Mouse (Mus musculus): ENCODE measurements around the gene E2f8.

The E2f8 gene

GRCm38 (mm10) chr7:48851529-48852104 lies 29.8 kb downstream of the E2f8 start:
- DNase-seq, result no peak

DNA sequence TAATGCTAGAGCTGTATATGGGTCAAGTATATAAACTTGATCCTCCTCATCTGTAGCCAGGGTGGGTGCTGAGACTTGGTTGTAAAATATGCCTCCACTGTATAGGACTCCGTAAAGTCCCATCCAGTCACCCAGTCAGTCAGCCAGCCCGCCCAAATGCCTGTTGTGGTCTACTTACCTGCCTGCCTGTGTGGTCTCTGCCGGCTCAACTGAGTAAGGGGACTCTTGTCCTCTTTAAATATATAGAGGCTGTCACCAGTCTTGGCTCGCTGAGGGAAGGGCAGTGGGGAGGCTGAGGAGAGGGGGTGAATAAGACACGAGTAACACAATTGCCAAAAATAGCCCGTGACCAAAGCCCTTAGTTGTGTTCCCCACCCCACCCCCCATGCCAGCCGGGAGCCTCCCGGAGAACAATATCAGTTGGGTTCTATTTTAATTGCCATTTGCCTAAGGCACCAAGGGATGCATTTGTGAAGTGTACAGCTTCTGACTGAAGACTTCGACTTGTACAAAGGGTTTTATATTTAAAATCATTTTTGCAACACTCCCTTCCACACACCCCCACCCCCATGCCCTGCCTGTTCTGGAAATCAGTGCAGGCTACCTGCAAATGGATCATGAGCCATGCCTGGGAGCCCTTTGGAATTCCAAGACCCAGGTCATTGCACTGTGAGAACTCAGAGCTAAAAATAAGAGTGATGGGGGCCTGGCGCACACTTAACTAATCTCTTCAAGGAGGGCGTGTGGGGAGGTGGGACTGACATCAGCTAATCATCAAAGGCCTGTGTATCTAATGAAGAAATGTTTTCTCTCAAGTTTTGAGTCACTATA lies 33.4 kb downstream of the E2f8 start, which contains the start of gene Csrp3:
Csrp3 (minus strand) TSS at position 214 of the 831 bp plus-strand sequence.
- DNase-seq, result no peak

GRCm38 (mm10) chr7:48846755-48847154 lies 34.6 kb downstream of the E2f8 start:
- DNase-seq, result no peak

DNA sequence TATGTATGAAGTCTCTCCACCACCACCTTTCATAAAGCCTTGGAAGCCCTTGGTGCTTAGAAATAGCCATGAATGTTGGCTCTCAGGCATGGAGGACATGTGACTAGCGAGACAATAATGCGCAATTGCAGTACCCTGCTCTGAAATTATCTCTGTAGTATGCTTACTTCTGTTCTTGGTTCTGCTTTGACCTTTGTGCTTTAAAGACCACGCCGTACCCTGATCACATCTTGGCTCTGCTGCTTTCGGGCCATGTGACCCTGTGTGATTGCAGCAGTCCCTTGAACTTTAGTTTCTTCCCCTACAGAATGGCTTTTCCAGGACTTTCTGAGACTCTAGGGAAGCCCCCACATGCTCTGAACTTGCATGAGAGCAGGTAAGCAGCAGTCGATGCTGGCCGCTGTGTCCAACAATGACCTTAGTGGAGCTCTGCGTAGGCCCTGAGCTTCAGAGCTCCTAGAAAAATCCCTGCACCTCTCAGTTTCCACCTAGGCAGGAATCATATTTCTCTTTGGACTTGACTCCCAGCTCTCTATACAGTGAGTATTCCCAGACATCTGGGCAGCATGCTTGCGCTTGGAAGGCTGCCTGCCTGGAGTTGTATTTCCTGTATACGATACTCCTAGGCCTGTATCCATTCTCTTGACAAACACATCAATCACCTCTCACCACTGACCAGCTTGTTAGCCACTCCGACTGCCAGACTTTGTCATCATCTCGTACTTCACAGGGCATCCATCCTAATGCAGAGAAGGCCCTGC lies 36.0 kb downstream of the E2f8 start:
- DNase-seq, result no peak

DNA sequence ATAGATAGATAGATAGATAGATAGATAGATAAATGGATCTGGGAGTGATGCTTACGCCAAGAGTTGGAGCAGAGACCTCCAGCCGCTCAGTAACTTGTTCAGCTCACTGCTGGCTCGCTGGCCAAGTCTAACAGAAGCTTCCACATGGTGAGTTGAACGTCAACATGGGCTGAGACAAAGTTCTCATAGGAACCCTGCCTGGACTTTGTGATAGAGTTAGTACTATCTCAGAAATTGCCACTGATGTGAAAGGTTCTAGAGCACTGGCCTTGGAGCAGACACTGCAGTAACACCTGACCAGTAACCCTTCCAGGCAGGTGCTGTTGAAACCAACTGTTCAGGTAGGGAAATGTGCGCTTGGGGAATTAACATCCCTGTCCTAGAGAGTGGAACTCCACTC lies 37.9 kb downstream of the E2f8 start:
- no peak for DNase-seq

GRCm38 (mm10) chr7:48842353-48842752 lies 39.0 kb downstream of the E2f8 start:
- no peak for DNase-seq

DNA sequence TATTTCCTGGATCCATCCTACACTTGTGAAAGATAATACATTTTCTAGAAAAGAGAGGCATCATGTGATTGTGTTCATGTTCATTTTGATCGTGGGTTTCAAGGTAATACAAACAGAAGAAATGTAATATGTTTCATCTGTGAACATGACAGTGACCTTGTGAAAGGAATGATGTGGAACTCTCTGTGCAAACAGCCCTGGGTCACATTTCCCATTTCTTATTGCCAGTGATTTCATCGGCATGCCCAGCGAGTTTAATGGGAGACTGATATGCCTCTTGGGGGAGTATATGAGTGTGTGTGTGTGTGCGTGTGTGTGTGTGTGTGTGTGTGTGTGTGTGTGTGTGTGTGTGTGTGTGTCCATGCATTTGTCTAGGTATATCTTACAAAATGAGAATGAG lies 39.9 kb downstream of the E2f8 start:
- no peak for DNase-seq

DNA sequence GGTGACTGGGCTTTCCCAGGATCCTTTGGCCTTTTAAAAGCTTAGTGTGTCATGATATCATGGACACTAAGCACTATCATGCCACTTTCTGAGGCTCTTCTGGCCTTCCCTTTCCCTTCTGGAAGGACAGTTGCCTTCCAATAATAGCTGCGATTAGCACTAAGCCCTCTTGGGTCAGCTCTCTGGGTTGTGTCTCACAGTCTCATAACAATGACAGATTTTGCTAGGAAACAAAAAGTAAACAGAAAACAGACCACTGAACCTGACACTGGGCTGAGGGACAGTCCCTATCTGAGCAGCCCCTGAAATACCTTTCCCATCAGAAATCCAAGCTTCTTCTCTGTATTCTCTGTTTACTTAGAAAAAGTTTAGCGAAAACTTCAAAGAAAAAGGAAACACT lies 40.9 kb downstream of the E2f8 start:
- no peak for DNase-seq

DNA sequence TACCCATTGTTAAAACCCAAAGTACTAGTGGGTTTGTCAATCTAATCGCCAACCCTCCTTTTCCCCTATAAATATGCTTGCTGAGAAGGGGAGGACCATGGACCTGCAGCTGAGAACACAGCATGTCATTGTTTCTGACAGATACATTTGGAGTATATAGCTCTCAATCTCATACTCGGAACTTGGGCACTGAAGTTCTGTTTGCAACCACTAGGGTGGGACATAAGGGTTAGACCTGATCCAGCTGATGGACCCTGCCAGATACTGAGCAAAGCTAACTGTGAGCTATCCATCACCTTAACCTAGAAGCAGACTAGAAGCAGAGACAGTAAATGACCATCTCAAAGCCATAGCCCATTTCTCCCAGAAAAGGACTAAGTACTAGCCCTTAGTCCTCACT lies 43.0 kb downstream of the E2f8 start:
- no peak for DNase-seq

- no peak for DNase-seq
Observed at GRCm38 (mm10) chr7:48836949-48837348, 44.4 kb downstream of the E2f8 start.

DNA sequence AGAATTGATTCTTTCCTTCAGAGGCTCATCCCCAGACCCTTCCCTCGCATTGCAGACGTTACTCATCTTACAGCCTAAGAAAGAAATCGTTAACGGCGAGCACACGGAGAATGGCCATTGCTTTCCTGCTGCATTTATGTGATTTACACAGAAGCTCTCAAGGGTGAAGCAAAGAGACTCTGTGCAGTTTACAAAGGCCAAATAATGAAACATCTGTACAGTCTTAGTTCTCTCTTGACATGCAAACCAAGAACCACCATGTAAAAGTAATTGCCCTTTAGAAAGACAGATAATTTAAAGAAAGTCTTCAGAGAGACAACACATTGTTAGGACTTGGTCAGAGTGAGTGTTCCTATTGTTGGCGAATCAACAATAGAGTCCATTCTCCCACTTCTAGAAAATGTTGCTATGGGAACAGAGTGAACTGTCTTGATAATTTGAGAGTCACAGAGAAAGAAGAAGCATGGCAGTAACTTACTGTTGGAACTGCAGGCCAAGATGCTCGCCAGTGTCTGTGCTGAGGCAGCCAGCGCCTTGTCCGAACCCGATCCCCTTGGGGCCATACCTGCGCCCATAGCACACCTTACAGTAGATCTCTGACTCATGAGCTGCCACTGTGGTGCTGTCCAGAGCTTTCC lies 46.3 kb downstream of the E2f8 start:
- DNase-seq, result no peak

DNA sequence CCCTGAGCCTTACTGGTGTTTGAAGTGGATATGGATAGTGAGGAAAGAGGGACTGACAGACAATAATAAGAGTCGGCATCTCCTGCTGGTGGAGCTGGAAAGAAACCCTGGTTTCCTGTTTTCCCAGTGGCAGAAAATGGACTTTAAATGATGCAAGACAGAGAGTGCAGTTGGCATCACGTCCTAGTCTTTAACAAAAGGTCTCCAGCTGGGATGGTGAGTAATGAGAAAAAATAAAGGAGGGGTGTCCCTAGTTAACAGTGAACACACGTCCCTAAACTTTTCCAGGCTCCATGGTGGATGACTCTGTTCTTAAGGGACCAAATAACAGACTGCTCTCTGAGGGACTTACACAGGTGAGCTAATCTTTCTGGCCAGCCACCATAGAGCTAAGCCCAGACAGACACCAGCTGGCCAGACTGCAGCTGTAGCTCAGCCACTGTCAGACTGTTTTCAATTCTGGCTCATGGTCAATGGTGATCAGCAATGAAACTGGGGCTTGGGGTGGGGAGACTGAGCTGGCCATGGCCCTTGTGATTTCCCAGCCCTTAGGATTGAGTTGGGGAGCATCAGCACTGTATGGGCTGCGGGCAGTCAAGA lies 46.9 kb downstream of the E2f8 start:
- no peak for DNase-seq

- DNase-seq, result no peak
Observed at GRCm38 (mm10) chr7:48832735-48833134, 48.7 kb downstream of the E2f8 start.

DNA sequence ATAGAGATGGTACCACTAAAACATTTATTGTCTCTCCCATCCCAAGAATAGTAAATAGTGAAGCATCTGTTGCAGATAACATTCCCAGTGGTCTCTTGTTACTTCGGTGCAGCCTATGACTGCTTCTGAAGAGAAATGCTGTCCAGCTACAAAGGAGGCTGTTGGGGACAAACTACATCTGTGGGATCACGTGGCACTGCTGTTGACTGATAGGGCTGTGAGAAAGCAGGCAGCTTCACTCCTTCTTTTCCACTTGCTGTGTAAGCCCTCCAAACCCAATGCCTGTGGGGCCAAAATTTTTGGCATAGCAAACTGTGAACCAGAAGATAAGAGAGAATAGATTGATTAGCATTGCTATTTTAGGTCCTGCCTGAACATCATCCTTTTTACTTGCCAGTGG lies 51.0 kb downstream of the E2f8 start:
- DNase-seq, result peak in 1 of 2 experiments; percentile 14

- DNase-seq, result no peak
Observed at GRCm38 (mm10) chr7:48829177-48829910, 52.1 kb downstream of the E2f8 start.

DNA sequence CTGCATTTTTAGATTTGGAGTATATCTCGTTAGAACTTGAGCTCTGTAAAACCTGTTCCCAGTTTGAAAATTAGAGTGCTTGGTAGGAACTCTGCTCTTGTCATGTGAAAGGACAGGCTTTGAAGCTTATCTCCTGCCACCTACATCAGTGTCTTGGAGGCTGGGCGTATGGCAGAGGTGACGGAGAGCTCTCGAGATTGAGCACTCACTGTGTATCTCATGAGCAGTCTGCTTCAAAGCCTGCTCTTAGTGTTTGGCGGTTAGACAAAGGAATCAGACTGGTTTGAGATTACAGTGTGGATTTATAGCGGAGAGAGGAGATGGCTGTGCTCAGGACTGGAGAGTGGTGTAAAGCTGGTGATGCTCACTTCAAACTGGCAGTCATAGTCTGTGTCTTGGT lies 56.2 kb downstream of the E2f8 start:
- no peak for DNase-seq

DNA sequence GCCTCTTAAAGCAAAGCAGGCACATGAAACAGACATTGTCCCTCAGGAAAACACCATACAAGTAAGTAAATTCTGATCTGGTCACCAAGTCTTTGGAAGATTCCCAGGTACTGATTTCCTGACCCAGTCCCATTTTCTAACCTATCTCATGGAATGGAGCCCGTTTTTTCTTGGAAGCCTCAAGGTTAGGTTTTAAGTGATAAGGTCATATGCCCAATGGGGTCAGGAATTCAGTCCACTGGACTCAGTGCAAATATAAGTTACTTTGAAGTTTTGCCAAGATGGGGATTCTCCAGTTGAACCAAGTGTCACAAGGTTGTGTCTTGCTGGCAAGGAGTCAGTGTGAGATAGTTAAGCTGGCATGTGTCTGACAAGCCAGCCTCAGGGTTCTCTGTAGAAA lies 56.7 kb downstream of the E2f8 start:
- DNase-seq, result no peak

- DNase-seq, result no peak
Observed at GRCm38 (mm10) chr7:48823621-48824020, 57.8 kb downstream of the E2f8 start.

DNA sequence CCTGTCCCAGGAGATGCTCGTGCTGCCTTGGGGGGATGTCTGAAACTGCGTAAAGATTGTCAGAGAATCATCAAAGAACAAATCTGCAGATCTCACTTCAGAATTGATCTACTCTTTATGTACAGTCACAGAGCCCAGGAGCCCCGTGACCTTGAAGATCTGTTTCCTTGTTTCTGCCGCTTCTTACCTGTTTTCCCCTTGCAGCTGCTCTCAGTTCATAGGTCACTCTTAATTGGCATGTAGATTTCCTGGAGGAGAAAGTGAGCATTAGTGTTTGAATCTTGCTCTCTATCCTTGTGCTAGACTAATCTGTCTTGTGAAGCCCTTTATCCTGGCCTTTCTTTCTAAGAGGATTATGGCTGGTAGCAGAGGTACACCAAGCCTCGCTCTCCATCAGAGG lies 59.7 kb downstream of the E2f8 start:
- no peak for DNase-seq

Data from lung, adult 18-20 months (tissue).